Comparison of ENCODE assay signal across 25 mouse cellular contexts in genomic region chr13:73457301-73457700, GRCm38 (mm10).
"Had no signal": no experiment of that assay in that cellular context is flagged by ENCODE, and none has a peak within 500 bp of the region (broad histone marks: within the 10 kb centered on the region; RNA-seq: fewer than 3 reads in every experiment).

No protein-coding gene starts in this region.

- ATAC-seq: hindbrain, embryonic 16.5 days; inflammation-experienced regulatory T-cells, adult 6 months; intestine, embryonic 15.5 days; intestine, postnatal 0 days had no signal

- H3K4me2 ChIP-seq: heart, embryonic 12.5 days; hindbrain, embryonic 12.5 days; hindbrain, embryonic 14.5 days; intestine, embryonic 15.5 days; limb, embryonic 12.5 days; liver, embryonic 11.5 days had no signal

- H3K27ac ChIP-seq: heart, adult 2 months; hindbrain, embryonic 10.5 days; hindbrain, embryonic 12.5 days; hindbrain, embryonic 14.5 days; intestine, embryonic 15.5 days; layer of hippocampus, adult 2 months; left cerebral cortex, adult 2 months; limb, embryonic 10.5 days; limb, embryonic 12.5 days had no signal

- H3K9me3 ChIP-seq: heart, embryonic 12.5 days; hindbrain, embryonic 10.5 days; hindbrain, embryonic 12.5 days; intestine, embryonic 15.5 days; limb, embryonic 10.5 days; limb, embryonic 12.5 days had no signal

- H3K4me3 ChIP-seq: heart, adult 2 months; heart, embryonic 12.5 days; hindbrain, embryonic 10.5 days; hindbrain, embryonic 12.5 days; intestine, embryonic 15.5 days; layer of hippocampus, adult 2 months; left cerebral cortex, adult 2 months; limb, embryonic 10.5 days; limb, embryonic 12.5 days had no signal

- H3K4me1 ChIP-seq: heart, embryonic 12.5 days; hindbrain, embryonic 10.5 days; hindbrain, embryonic 12.5 days; intestine, embryonic 15.5 days; limb, embryonic 10.5 days; limb, embryonic 12.5 days had no signal

- DNase-seq: gastrocnemius, postnatal 14 days; gastrocnemius, postnatal 36 days; heart, adult 11 months; heart, adult 2 months; heart, postnatal 10 days; heart, postnatal 4 days; kidney, adult 18-20 months; kidney, adult 8-10 months; kidney, postnatal 10 days; kidney, postnatal 25 days; kidney, postnatal 4 days; liver had no signal

- H3K27me3 ChIP-seq: hindbrain, embryonic 12.5 days; intestine, embryonic 15.5 days; limb, embryonic 12.5 days had no signal

- H3K9ac ChIP-seq: heart, embryonic 12.5 days; hindbrain, embryonic 12.5 days; hindbrain, embryonic 14.5 days; intestine, embryonic 15.5 days; limb, embryonic 12.5 days had no signal

- H3K36me3 ChIP-seq: heart, embryonic 12.5 days; hindbrain, embryonic 10.5 days; hindbrain, embryonic 12.5 days; intestine, embryonic 15.5 days; limb, embryonic 10.5 days; limb, embryonic 12.5 days had no signal
